Comparison of ENCODE assay signal across 8 mouse cellular contexts in the genomic region with DNA sequence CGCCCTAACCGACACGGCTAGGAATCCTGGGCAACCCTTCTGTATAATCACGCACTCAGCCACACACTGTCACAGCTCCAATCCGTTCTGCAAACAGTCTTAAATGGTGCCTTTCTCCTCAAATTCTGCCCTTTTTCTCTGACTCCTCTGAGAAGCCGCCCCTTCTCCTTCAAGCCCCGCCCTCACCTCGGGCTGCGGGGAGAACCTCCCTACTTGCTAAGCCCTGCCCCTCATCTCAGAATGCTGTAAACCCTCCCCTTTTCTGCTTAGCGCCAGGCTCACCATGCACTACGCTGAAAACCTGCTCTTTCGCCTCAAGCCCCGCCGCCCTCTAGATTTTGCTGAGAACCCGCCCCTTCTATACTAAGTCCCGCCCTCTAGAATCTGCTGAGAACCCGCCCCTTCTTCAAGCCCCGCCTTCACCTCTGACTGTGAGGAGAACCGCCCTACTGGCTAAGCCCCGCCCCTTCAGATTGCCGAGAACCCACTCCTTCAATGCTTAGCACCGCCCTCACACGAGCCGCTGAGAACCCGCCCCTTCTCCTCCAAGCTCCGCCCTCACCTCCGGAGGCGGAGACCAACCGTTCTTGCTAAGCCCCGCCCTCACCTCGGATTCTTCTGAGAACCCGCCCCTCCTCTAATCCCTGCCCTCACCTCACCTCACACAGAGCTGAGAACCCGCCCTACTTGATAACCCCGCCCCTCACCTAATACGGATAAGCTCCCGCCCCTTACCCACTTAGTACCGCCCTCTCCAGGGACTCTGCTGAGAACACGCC. TPM values are rescaled to one million over a fixed set of nuclear protein-coding genes. Genes with fewer than 3 reads are reported as not detected.
DNase-seq lines count a peak whose midpoint lies in the region; ATAC-seq lines count a peak whose summit lies in the region.

No protein-coding gene starts in this region.

- WGBS in forebrain, embryonic 11.5 days, result under 1% methylated on average over 38 of the region's 38 CpGs
- under 1% methylated on average over 38 of the region's 38 CpGs for WGBS in heart, embryonic 16.5 days
- WGBS in liver, embryonic 15.5 days (ENCODE audit: insufficient replicate concordance), result under 1% methylated on average over 38 of the region's 38 CpGs
- under 1% methylated on average over 38 of the region's 38 CpGs for WGBS in neural tube, embryonic 12.5 days

- H3K4me2 ChIP-seq in forebrain, embryonic 11.5 days (ENCODE audit: low read depth, low read length, severe bottlenecking), result peak overlapping the region; percentile 61
- peak overlapping the region; percentile 85 for H3K4me2 ChIP-seq in heart, embryonic 16.5 days (ENCODE audit: low read depth, low read length)
- H3K4me2 ChIP-seq in liver, embryonic 15.5 days, result peak overlapping the region; percentile 78
- H3K4me2 ChIP-seq in neural tube, embryonic 12.5 days (replicated peaks), result peak overlapping the region; percentile 60

- peak; percentile 96 to 98 for DNase-seq in CD8-positive naive resting alpha-beta T cell, adult 2 months (ENCODE audit: low read depth in 2 of 2, low spot score in 2 of 2)
- DNase-seq in c-Kit-positive CD71-positive TER-119-negative erythroid progenitor cells, embryonic 14.5 days (ENCODE audit: low read depth), result peak; percentile 94
- DNase-seq in forebrain, embryonic 11.5 days (ENCODE audit: low spot score), result peak; percentile 99
- peak; percentile 99 to 100 for DNase-seq in kidney, postnatal 36 days
- DNase-seq in telencephalon, adult 2 months (ENCODE audit: low read depth, low spot score), result peak; percentile 100

- H3K9me3 ChIP-seq in forebrain, embryonic 11.5 days (ENCODE audit: control insufficient read depth, low read length), result no peaks in the 10 kb centered on the region
- H3K9me3 ChIP-seq in heart, embryonic 16.5 days (replicated peaks; ENCODE audit: control insufficient read depth, low read length), result no peaks in the 10 kb centered on the region
- no peaks in the 10 kb centered on the region for H3K9me3 ChIP-seq in liver, embryonic 15.5 days (replicated peaks)
- no peaks in the 10 kb centered on the region for H3K9me3 ChIP-seq in neural tube, embryonic 12.5 days

- peak overlapping the region; percentile 87 for H3K27ac ChIP-seq in forebrain, embryonic 11.5 days (ENCODE audit: low read depth, low read length)
- H3K27ac ChIP-seq in heart, embryonic 16.5 days (ENCODE audit: low read length), result peak overlapping the region; percentile 89
- peak overlapping the region; percentile 82 for H3K27ac ChIP-seq in liver, embryonic 15.5 days (replicated peaks)
- H3K27ac ChIP-seq in neural tube, embryonic 12.5 days, result peak overlapping the region; percentile 81

- no peaks in the 10 kb centered on the region for H3K27me3 ChIP-seq in forebrain, embryonic 11.5 days (ENCODE audit: control insufficient read depth, insufficient read depth, low read length)
- H3K27me3 ChIP-seq in heart, embryonic 16.5 days (ENCODE audit: control insufficient read depth, insufficient read depth, low read length), result no peaks in the 10 kb centered on the region
- H3K27me3 ChIP-seq in liver, embryonic 15.5 days, result no peaks in the 10 kb centered on the region
- H3K27me3 ChIP-seq in neural tube, embryonic 12.5 days (replicated peaks), result no peaks in the 10 kb centered on the region

- 0 out of 2 replicates have a peak, but pooled peaks cover 5% of the 10 kb centered on the region for H3K4me1 ChIP-seq in forebrain, embryonic 11.5 days (replicated peaks; ENCODE audit: control insufficient read depth, insufficient read depth, low read length)
- peaks cover 8% of the 10 kb centered on the region for H3K4me1 ChIP-seq in heart, embryonic 16.5 days (ENCODE audit: control insufficient read depth, insufficient read depth, low read length)
- peaks cover 63% of the 10 kb centered on the region for H3K4me1 ChIP-seq in liver, embryonic 15.5 days (replicated peaks)
- H3K4me1 ChIP-seq in neural tube, embryonic 12.5 days, result peaks cover 7% of the 10 kb centered on the region

- peak overlapping the region; percentile 32 for H3K4me3 ChIP-seq in forebrain, embryonic 11.5 days (ENCODE audit: low read depth, low read length)
- peak overlapping the region; percentile 68 for H3K4me3 ChIP-seq in heart, embryonic 16.5 days (ENCODE audit: low read length)
- H3K4me3 ChIP-seq in liver, embryonic 15.5 days (replicated peaks), result peak overlapping the region; percentile 66
- peak overlapping the region; percentile 35 for H3K4me3 ChIP-seq in neural tube, embryonic 12.5 days

- H3K36me3 ChIP-seq in forebrain, embryonic 11.5 days (ENCODE audit: control insufficient read depth, insufficient read depth, low read length), result no peaks in the 10 kb centered on the region
- H3K36me3 ChIP-seq in heart, embryonic 16.5 days (ENCODE audit: control insufficient read depth, insufficient read depth), result no peaks in the 10 kb centered on the region
- H3K36me3 ChIP-seq in liver, embryonic 15.5 days (replicated peaks), result no peaks in the 10 kb centered on the region
- H3K36me3 ChIP-seq in neural tube, embryonic 12.5 days, result no peaks in the 10 kb centered on the region

- peak; percentile 93 for ATAC-seq in forebrain, embryonic 11.5 days (replicated peaks; ENCODE audit: low FRiP score)
- peak; percentile 94 for ATAC-seq in heart, embryonic 16.5 days (replicated peaks; ENCODE audit: extremely low read depth, insufficient read depth, low FRiP score)
- peak; percentile 87 for ATAC-seq in liver, embryonic 15.5 days (ENCODE audit: insufficient read depth)
- ATAC-seq in neural tube, embryonic 12.5 days (ENCODE audit: low FRiP score, low read depth), result peak; percentile 93

- H3K9ac ChIP-seq in forebrain, embryonic 11.5 days (ENCODE audit: low read length), result peak overlapping the region; percentile 58
- peak overlapping the region; percentile 83 for H3K9ac ChIP-seq in heart, embryonic 16.5 days (ENCODE audit: low read length)
- H3K9ac ChIP-seq in liver, embryonic 15.5 days, result peak overlapping the region; percentile 52
- peak overlapping the region; percentile 54 for H3K9ac ChIP-seq in neural tube, embryonic 12.5 days

RNA-seq across cellular contexts. Expression of a gene that starts 0.6 kb away (rescaled TPM):
- 1.9 and 3.1 TPM in 2 replicates for polyA plus RNA-seq in forebrain, embryonic 11.5 days (2014; fragmentation: Nextera tagmentation; extraction: Ambion mirVana)
- 1.0 and 1.8 TPM in 2 replicates for polyA plus RNA-seq in heart, embryonic 16.5 days (2015; fragmentation: Nextera tagmentation; extraction: Ambion mirVana)
- polyA plus RNA-seq in liver, embryonic 15.5 days (2015; fragmentation: Nextera tagmentation; extraction: Ambion mirVana), result 0.90 and 1.0 TPM in 2 replicates
- 2.0 and 3.1 TPM in 2 replicates for polyA plus RNA-seq in neural tube, embryonic 12.5 days (2016; fragmentation: Nextera tagmentation; extraction: Ambion mirVana)

RNA-seq across cellular contexts. Expression of a gene that starts 18.9 kb away (rescaled TPM):
- 3.9 and 4.1 TPM in 2 replicates for polyA plus RNA-seq in forebrain, embryonic 11.5 days (2014; fragmentation: Nextera tagmentation; extraction: Ambion mirVana)
- 1.0 and 1.5 TPM in 2 replicates for polyA plus RNA-seq in heart, embryonic 16.5 days (2015; fragmentation: Nextera tagmentation; extraction: Ambion mirVana)
- polyA plus RNA-seq in liver, embryonic 15.5 days (2015; fragmentation: Nextera tagmentation; extraction: Ambion mirVana), result 0.10 and 0.22 TPM in 2 replicates
- polyA plus RNA-seq in neural tube, embryonic 12.5 days (2016; fragmentation: Nextera tagmentation; extraction: Ambion mirVana), result 3.7 and 5.2 TPM in 2 replicates

RNA-seq across cellular contexts. Expression of a gene that starts 20.6 kb away (rescaled TPM):
- 12.3 and 12.8 TPM in 2 replicates for polyA plus RNA-seq in forebrain, embryonic 11.5 days (2014; fragmentation: Nextera tagmentation; extraction: Ambion mirVana)
- polyA plus RNA-seq in heart, embryonic 16.5 days (2015; fragmentation: Nextera tagmentation; extraction: Ambion mirVana), result 7.6 and 9.5 TPM in 2 replicates
- 1.2 and 1.3 TPM in 2 replicates for polyA plus RNA-seq in liver, embryonic 15.5 days (2015; fragmentation: Nextera tagmentation; extraction: Ambion mirVana)
- polyA plus RNA-seq in neural tube, embryonic 12.5 days (2016; fragmentation: Nextera tagmentation; extraction: Ambion mirVana), result 15.5 and 15.6 TPM in 2 replicates

RNA-seq across cellular contexts. Expression of a gene that starts 31.4 kb away (rescaled TPM):
- 5.9 and 6.6 TPM in 2 replicates for polyA plus RNA-seq in forebrain, embryonic 11.5 days (2014; fragmentation: Nextera tagmentation; extraction: Ambion mirVana)
- 3.2 and 4.5 TPM in 2 replicates for polyA plus RNA-seq in heart, embryonic 16.5 days (2015; fragmentation: Nextera tagmentation; extraction: Ambion mirVana)
- polyA plus RNA-seq in liver, embryonic 15.5 days (2015; fragmentation: Nextera tagmentation; extraction: Ambion mirVana), result 0.78 and 1.0 TPM in 2 replicates
- 8.0 and 10.1 TPM in 2 replicates for polyA plus RNA-seq in neural tube, embryonic 12.5 days (2016; fragmentation: Nextera tagmentation; extraction: Ambion mirVana)

RNA-seq across cellular contexts. Expression of a gene that starts 36.1 kb away (rescaled TPM):
- 0.55 and 0.99 TPM in 2 replicates for polyA plus RNA-seq in forebrain, embryonic 11.5 days (2014; fragmentation: Nextera tagmentation; extraction: Ambion mirVana)
- polyA plus RNA-seq in heart, embryonic 16.5 days (2015; fragmentation: Nextera tagmentation; extraction: Ambion mirVana), result 0.20 TPM in 1 of 2 replicates, not detected in the other
- not detected in 2 replicates for polyA plus RNA-seq in liver, embryonic 15.5 days (2015; fragmentation: Nextera tagmentation; extraction: Ambion mirVana)
- 1.5 and 1.7 TPM in 2 replicates for polyA plus RNA-seq in neural tube, embryonic 12.5 days (2016; fragmentation: Nextera tagmentation; extraction: Ambion mirVana)

Comparison
In these comparisons a context has a peak if more than half of its experiments do, and no peak if none do; other contexts are left out.
1. Peak in every context shown above with its lines: DNase-seq, ATAC-seq, H3K4me3 ChIP-seq and H3K27ac ChIP-seq.